Mouse (Mus musculus) retina, embryonic 14.5 days (tissue): ENCODE measurements at regions not wholly inside any gene's neighbourhood (a gene's known extent, or its start where the extent isn't known, plus 50 kb on each side); places are given as distances from the start of the nearest gene placed in this dataset.

Experiments
- DNase-seq: peaks from one replicate; pipeline ENCODE4 v3.0.0-alpha.2; 2015; ENCODE audit warnings: low spot score

GRCm38 (mm10) chr11:22617204-22617874 lies 105.5 kb downstream of the Tmem17 start:
- DNase-seq: peak; percentile 89

DNA sequence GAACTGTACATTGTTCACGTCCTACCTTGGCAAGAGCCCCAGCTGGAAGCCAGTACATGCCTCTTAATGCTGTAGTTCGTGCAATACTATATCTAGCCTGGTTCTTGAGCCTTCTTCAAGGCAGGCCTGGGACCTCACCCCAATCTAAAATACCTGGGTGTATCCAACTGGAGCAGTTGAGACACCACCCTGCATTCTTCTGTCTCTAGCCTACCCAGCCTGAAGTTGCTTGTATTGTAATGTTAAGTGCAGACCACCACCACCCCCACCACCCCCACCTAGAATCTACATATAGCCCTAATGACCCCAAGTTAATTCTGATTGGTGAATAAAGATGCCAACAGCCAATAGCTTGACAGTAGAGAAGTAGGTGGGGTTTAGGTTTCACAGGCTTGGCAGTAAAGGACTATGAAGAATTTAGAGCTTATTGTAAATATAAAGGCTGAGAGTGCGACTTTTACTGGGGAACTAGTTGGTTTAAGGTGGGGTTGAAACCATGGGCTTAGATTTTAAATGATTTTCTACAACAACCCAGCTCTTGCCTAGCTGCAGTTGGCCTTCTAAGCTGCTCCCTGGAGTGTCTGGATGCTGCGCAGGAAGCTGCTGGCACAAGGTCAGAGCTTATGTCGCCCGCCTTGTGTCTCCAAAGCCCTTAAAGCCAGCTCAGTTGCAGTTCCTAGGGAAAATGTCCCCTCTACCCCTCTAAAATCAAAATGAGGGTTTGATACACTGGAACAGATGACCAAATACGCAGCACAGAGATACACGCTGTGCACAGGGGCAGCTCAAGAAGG lies 109.2 kb downstream of the Tmem17 start:
- no peak for DNase-seq

GRCm38 (mm10) chr11:22621868-22622267 lies 110.0 kb downstream of the Tmem17 start:
- no peak for DNase-seq

- no peak for DNase-seq
Measured at GRCm38 (mm10) chr11:22622496-22622997, 110.7 kb downstream of the Tmem17 start.

GRCm38 (mm10) chr11:22626407-22626806 lies 114.5 kb downstream of the Tmem17 start:
- DNase-seq: no peak

- DNase-seq: no peak
Measured at GRCm38 (mm10) chr11:22628497-22628896, 116.6 kb downstream of the Tmem17 start.

- DNase-seq: no peak
Measured at GRCm38 (mm10) chr11:22628979-22629378, 117.1 kb downstream of the Tmem17 start.

DNA sequence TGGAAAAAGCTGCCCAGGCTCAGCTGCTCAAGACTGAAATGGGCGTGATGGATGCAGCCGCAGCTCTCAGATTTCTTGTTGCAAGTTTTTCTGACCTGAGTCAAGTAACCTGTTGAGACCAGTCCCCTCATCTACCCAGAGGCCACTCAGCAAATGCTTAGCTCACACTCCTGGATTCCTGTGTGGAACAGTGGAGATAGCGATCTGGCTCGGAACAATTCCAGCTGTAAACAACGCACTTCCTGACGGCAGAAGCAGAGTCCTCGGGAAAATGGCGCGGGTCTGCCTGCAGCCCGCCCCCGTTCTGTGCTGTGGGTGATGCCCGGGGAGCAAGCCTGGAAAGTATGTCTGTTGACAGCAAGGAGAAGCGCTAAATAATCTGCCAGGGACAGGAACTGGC lies 117.7 kb downstream of the Tmem17 start:
- no peak for DNase-seq

GRCm38 (mm10) chr11:22629991-22630390 lies 118.1 kb downstream of the Tmem17 start:
- no peak for DNase-seq

GRCm38 (mm10) chr11:22630982-22631381 lies 119.1 kb downstream of the Tmem17 start:
- DNase-seq: no peak

- peak; percentile 80 for DNase-seq
Measured at GRCm38 (mm10) chr11:22631606-22632313, 119.9 kb downstream of the Tmem17 start.

DNA sequence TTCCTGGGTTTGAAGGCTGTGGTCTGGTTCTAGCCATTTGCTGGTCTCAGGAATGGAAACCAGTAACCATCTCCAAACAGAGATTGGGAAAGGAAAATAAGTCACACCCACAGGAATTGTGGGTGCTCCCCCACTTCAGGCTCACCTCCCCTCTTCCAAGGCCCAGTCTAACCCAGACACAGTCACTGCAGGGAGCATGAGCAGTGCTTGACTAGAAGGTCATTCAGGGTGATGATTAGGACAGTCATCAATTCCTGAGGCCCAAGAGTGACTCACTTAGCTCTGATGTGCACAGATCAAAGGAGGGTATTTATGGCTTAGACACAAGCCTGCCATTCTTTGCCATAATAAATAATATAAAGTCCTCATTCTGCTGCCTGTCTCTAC lies 120.4 kb downstream of the Tmem17 start:
- DNase-seq: no peak

- no peak for DNase-seq
Measured at GRCm38 (mm10) chr11:22632988-22633387, 121.1 kb downstream of the Tmem17 start.

- peak; percentile 42 for DNase-seq
Measured at GRCm38 (mm10) chr11:22633961-22634360, 122.1 kb downstream of the Tmem17 start.

- no peak for DNase-seq
Measured at GRCm38 (mm10) chr11:22635021-22635420, 123.1 kb downstream of the Tmem17 start.

- DNase-seq: no peak
Measured at GRCm38 (mm10) chr11:22636321-22636720, 124.4 kb downstream of the Tmem17 start.

GRCm38 (mm10) chr11:22636761-22637557 lies 125.1 kb downstream of the Tmem17 start:
- DNase-seq: no peak

DNA sequence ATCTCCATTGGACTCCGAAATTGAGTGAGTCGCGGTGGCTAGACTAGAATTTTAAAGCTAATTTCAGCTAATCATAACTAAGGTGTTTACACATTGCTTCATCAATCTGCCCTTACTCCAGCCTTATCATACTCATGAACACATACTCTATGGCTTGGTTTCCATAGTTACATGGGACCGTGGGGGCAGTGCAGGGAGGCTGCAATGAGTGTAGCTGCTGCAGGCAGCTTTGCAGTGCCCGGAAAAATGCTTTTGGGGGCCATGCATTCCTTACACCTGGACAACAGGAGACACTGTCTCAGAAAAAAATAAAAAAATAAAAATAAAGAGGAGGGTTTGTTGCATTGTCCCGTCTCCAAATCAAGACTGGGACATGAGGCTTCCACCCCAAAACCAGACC lies 126.3 kb downstream of the Tmem17 start:
- no peak for DNase-seq

GRCm38 (mm10) chr11:22638700-22639099 lies 126.8 kb downstream of the Tmem17 start:
- DNase-seq: no peak

- DNase-seq: no peak
Measured at GRCm38 (mm10) chr11:22640371-22640990, 128.6 kb downstream of the Tmem17 start.

GRCm38 (mm10) chr11:22641450-22641849 lies 129.6 kb downstream of the Tmem17 start:
- DNase-seq: no peak
